Mouse (Mus musculus): ENCODE results near the gene Spocd1. TPM values are rescaled to one million over a fixed set of nuclear protein-coding genes. Genes with fewer than 3 reads are reported as not detected.

The Spocd1 gene
- polyA plus RNA-seq, 1 experiment from 2014 or later, result 0.15 TPM

DNA sequence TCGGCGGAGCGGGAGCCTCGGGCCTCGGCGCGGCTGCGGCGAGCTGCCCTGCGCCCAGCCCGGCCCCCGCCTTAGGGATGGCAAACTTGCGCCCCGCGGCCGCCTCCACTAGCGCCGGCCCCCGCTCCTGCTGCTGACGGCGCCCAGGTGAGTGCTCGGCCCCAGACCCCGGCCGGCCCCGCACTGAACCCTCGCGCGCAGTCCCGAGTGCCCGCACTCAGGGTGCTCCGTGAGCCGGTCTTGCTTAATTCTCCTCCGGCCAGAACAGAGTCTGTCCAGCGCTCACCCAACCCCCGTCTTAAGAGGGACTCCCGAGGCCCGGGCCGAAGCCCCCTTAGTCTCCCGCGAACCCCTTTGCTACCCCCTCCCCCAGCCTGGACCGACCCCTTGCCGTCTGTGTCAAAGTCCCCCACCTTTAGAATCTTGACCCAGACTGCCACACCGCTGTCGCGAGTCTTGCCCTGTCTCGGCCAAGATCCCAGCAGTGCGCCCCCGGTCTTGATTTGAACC, 56.2 kb downstream of the Spocd1 start:
- WGBS, result 1% methylated on average over 36 of the region's 48 CpGs
- peak overlapping the region; percentile 60 for H3K9ac ChIP-seq (ENCODE audit: low read length)
- peaks cover 21% of the 10 kb centered on the region for H3K4me1 ChIP-seq (replicated peaks; ENCODE audit: control insufficient read depth, insufficient read depth, low read length)
- no peak overlapping the region for H3K27ac ChIP-seq (ENCODE audit: low read depth)
- no peaks in the 10 kb centered on the region for H3K36me3 ChIP-seq (ENCODE audit: control insufficient read depth, insufficient read depth, low read length)
- peaks cover 59% of the 10 kb centered on the region for H3K27me3 ChIP-seq (replicated peaks; ENCODE audit: control insufficient read depth, insufficient read depth, low read length)
- H3K4me2 ChIP-seq (ENCODE audit: low read length), result peak overlapping the region; percentile 91
- ATAC-seq (replicated peaks; ENCODE audit: low FRiP score, low TSS enrichment, low read depth) (no peak), DNase-seq (ENCODE audit: low spot score) (peak; percentile 66)
- no peaks in the 10 kb centered on the region for H3K9me3 ChIP-seq (ENCODE audit: control insufficient read depth, low read length)
- H3K4me3 ChIP-seq (ENCODE audit: low read depth, low read length), result peak overlapping the region; percentile 60

DNA sequence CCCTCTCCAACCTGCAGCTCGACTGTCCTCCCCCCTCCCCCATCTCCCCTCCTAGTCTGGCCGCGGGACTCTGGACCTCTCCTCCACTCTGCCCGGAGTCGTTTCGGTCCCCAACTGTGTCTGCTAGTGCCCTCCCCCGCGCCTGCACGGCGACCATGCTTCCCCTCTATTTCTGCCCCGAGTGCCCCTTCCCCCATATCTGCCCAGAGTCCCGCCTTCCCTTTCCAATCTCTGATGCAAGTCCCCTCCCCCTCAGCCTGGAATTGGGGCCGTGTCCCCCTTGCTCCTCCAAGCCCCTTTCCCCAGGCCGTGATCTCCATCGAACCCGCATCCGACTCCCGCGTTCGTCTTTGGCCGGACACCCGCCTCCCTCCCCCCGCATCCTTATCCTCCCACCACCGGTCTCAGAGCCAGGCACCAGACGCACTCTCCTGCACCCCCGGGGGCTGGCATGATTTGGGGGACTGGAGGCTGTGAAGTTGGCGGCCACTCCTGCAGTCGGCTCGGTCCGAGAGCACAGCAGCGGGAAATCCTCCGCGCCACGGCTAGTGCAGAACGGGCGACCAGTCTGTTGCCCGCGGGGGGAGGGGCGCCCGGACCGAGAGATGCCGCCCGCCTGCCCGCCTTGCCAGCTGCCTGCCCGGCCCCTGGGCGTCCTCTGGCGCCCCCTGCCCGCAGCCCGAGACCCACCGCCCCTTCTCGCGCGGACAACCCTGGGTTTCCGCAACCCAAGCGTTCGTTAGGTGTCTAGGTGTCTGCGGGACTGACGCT, 56.8 kb downstream of the Spocd1 start:
- H3K36me3 ChIP-seq (ENCODE audit: control insufficient read depth, insufficient read depth, low read length), result no peaks in the 10 kb centered on the region
- ATAC-seq (replicated peaks; ENCODE audit: low FRiP score, low TSS enrichment, low read depth), result no peak

DNA sequence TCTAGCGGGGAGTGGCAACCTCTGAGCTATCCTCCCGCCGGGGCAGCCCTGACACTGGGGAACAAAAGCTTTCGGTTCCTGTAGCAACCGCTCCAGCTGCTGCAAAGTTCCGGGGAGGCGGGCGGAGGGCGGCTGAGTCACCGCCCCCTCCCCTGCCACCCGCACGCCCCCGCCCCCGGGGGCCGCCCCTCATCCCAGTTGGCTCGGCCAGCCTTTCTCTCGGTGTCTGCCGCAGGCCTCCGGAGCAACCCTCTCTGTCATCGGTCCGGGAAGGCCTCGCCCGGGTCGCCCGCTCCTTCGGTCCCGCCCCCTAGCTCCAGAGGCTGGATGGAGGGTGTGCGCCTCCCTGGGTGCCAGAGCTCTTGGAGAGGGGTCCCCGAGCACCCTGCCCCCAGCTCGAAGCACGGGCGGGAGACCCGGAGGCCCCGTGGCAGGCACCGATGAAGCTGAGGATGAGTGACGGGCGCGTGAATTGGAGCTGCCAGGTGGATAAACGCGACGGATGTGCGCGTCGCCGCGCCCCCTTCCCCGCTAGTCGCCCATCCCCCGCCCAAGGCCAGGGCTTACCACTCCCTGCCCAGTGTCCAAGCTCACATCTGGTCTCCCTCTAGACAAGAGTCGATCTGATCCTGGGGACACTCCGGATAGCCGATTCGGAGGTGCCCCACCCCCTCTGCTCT, 58.9 kb downstream of the Spocd1 start:
- Histone ChIP-seq H3K27me3 (replicated peaks; ENCODE audit: control insufficient read depth, insufficient read depth, low read length) (peaks cover 50% of the 10 kb centered on the region), H3K9ac (ENCODE audit: low read length) (peak overlapping the region; percentile 49), H3K4me1 (replicated peaks; ENCODE audit: control insufficient read depth, insufficient read depth, low read length) (peaks cover 21% of the 10 kb centered on the region), H3K36me3 (ENCODE audit: control insufficient read depth, insufficient read depth, low read length) (no peaks in the 10 kb centered on the region), H3K4me2 (ENCODE audit: low read length) (peak overlapping the region; percentile 89), H3K4me3 (ENCODE audit: low read depth, low read length) (peak overlapping the region; percentile 42), H3K9me3 (ENCODE audit: control insufficient read depth, low read length) (no peaks in the 10 kb centered on the region), H3K27ac (ENCODE audit: low read depth) (no peak overlapping the region)
- DNase-seq (ENCODE audit: low spot score), result peak; percentile 65
- 2% methylated on average over 47 of the region's 53 CpGs for WGBS
- ATAC-seq (replicated peaks; ENCODE audit: low FRiP score, low TSS enrichment, low read depth), result peak; percentile 29; the same call in 1 of the 2 replicates

More for the DNA sequence above, 56.8 kb downstream of the Spocd1 start:
- Histone ChIP-seq H3K9ac (ENCODE audit: low read length) (peak overlapping the region; percentile 60; the same call in 1 of the 2 replicates), H3K9me3 (ENCODE audit: control insufficient read depth, low read length) (no peaks in the 10 kb centered on the region), H3K27me3 (replicated peaks; ENCODE audit: control insufficient read depth, insufficient read depth, low read length) (peaks cover 57% of the 10 kb centered on the region), H3K4me3 (ENCODE audit: low read depth, low read length) (peak overlapping the region; percentile 60), H3K4me1 (replicated peaks; ENCODE audit: control insufficient read depth, insufficient read depth, low read length) (peaks cover 21% of the 10 kb centered on the region), H3K27ac (ENCODE audit: low read depth) (no peak overlapping the region), H3K4me2 (ENCODE audit: low read length) (peak overlapping the region; percentile 91)
- WGBS, result 1% methylated on average over 53 of the region's 58 CpGs
- DNase-seq (ENCODE audit: low spot score), result peak; percentile 77

DNA sequence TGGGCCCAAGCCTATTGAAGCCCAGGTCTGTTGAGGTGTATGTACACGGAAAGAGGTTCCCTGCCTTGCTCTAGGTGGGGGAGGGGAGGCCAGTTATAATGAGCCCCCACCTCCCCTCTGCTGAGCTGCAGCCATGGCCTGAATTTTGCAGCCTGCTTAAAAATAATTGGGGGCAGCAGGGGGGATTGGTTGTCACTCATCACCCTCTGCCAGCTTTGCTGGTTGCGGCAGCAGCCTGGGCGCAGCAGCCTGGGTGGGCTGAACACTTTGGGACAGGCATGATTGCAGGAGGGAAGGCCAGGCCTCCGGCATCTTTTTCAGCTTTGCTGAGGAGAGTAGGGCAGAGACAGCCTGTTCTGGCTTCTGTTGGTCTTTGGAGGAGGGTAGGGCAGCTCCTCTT, 60.9 kb downstream of the Spocd1 start:
- no peak for DNase-seq (ENCODE audit: low spot score)
- peaks cover 36% of the 10 kb centered on the region for H3K27me3 ChIP-seq (replicated peaks; ENCODE audit: control insufficient read depth, insufficient read depth, low read length)
- 69% methylated on average over 4 of the region's 4 CpGs for WGBS

GRCm38 (mm10) chr4:129992720-129993119, 63.7 kb downstream of the Spocd1 start:
- Histone ChIP-seq H3K9ac (ENCODE audit: low read length) (no peak overlapping the region), H3K4me1 (replicated peaks; ENCODE audit: control insufficient read depth, insufficient read depth, low read length) (no peaks in the 10 kb centered on the region), H3K27ac (ENCODE audit: low read depth) (no peak overlapping the region), H3K36me3 (ENCODE audit: control insufficient read depth, insufficient read depth, low read length) (no peaks in the 10 kb centered on the region), H3K9me3 (ENCODE audit: control insufficient read depth, low read length) (no peaks in the 10 kb centered on the region), H3K4me2 (ENCODE audit: low read length) (no peak overlapping the region), H3K27me3 (replicated peaks; ENCODE audit: control insufficient read depth, insufficient read depth, low read length) (peaks cover 19% of the 10 kb centered on the region), H3K4me3 (ENCODE audit: low read depth, low read length) (no peak overlapping the region)
- DNase-seq (ENCODE audit: low spot score) (no peak), ATAC-seq (replicated peaks; ENCODE audit: low FRiP score, low TSS enrichment, low read depth) (no peak)
- 75% methylated on average over 16 of the region's 16 CpGs for WGBS

More for the DNA sequence above, 60.9 kb downstream of the Spocd1 start:
- H3K4me3 ChIP-seq (ENCODE audit: low read depth, low read length), result no peak overlapping the region
- no peak overlapping the region for H3K9ac ChIP-seq (ENCODE audit: low read length)
- H3K9me3 ChIP-seq (ENCODE audit: control insufficient read depth, low read length), result no peaks in the 10 kb centered on the region
- peaks cover 13% of the 10 kb centered on the region for H3K4me1 ChIP-seq (replicated peaks; ENCODE audit: control insufficient read depth, insufficient read depth, low read length)
- H3K27ac ChIP-seq (ENCODE audit: low read depth), result no peak overlapping the region
- H3K36me3 ChIP-seq (ENCODE audit: control insufficient read depth, insufficient read depth, low read length), result no peaks in the 10 kb centered on the region
- no peak for ATAC-seq (replicated peaks; ENCODE audit: low FRiP score, low TSS enrichment, low read depth)
- H3K4me2 ChIP-seq (ENCODE audit: low read length), result no peak overlapping the region

DNA sequence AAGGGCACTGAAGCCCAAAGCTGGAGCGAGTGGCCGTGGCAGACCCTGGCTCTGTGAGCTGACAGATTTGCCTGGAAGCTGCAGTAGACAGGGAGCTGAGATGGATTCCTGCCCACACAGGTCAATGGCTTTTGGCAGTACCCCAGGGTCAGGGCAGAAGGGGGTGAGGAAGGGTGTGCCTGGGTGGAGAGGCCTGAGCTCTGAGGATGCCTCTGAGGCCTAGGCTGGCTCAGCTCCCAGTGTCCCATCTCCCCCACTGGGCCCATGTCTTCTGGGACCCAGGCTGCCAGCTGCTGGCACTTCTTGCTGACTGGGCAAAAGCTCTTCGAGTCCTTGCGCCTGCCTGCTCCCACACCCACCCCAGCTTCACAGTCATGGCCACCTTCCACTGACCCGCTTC, 64.2 kb downstream of the Spocd1 start:
- no peaks in the 10 kb centered on the region for H3K9me3 ChIP-seq (ENCODE audit: control insufficient read depth, low read length)
- DNase-seq (ENCODE audit: low spot score), result no peak
- H3K27ac ChIP-seq (ENCODE audit: low read depth), result no peak overlapping the region
- no peak overlapping the region for H3K4me3 ChIP-seq (ENCODE audit: low read depth, low read length)
- no peak for ATAC-seq (replicated peaks; ENCODE audit: low FRiP score, low TSS enrichment, low read depth)
- no peaks in the 10 kb centered on the region for H3K36me3 ChIP-seq (ENCODE audit: control insufficient read depth, insufficient read depth, low read length)
- WGBS, result 97% methylated on average over 5 of the region's 5 CpGs
- H3K9ac ChIP-seq (ENCODE audit: low read length), result no peak overlapping the region
- H3K4me1 ChIP-seq (replicated peaks; ENCODE audit: control insufficient read depth, insufficient read depth, low read length), result no peaks in the 10 kb centered on the region
- H3K4me2 ChIP-seq (ENCODE audit: low read length), result no peak overlapping the region
- peaks cover 19% of the 10 kb centered on the region for H3K27me3 ChIP-seq (replicated peaks; ENCODE audit: control insufficient read depth, insufficient read depth, low read length)

DNA sequence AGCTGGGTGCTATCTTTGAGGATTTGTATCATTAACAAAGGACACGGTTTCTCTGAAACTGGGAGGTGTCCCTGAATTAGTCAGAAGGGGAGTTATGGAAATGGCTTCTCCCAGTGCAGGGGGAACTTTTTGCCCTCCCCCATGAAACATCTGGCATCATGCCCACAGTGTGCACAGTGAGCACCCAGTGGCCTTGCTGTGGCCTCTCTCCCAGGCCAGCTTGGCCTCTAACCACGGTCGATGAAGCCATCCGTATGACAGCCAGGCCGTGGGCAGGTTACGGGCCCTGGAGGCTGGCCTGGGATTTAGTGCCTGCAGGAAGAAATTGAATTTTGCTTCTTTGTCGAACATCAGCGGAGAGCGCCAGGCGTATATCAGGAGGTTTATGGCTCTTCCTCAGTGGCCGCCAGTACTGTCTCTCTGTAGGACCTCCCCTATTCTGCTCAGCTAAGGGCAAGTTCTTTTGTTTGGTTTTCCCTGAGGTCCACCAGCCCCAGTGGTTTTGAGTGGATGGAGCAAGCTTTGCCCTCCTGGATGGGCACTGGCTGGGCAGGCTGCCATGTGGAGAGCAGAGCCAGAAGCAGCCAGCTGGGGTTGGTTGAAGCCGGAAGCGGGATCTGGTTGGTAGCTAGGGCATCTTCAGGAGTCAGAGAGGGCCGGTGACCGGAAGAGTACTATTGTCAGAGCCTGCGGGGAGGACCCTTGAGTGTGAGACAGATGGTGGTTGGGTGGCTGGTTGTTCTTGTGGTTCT, 65.1 kb downstream of the Spocd1 start:
- Histone ChIP-seq H3K9ac (ENCODE audit: low read length) (no peak overlapping the region), H3K4me1 (replicated peaks; ENCODE audit: control insufficient read depth, insufficient read depth, low read length) (no peaks in the 10 kb centered on the region), H3K4me3 (ENCODE audit: low read depth, low read length) (no peak overlapping the region), H3K9me3 (ENCODE audit: control insufficient read depth, low read length) (no peaks in the 10 kb centered on the region), H3K4me2 (ENCODE audit: low read length) (no peak overlapping the region), H3K36me3 (ENCODE audit: control insufficient read depth, insufficient read depth, low read length) (no peaks in the 10 kb centered on the region), H3K27me3 (replicated peaks; ENCODE audit: control insufficient read depth, insufficient read depth, low read length) (peaks cover 12% of the 10 kb centered on the region; the same call in 1 of the 2 replicates), H3K27ac (ENCODE audit: low read depth) (no peak overlapping the region)
- 81% methylated on average over 16 of the region's 16 CpGs for WGBS
- ATAC-seq (replicated peaks; ENCODE audit: low FRiP score, low TSS enrichment, low read depth), result no peak
- DNase-seq (ENCODE audit: low spot score), result no peak

GRCm38 (mm10) chr4:129994728-129995127, 65.7 kb downstream of the Spocd1 start:
- no peak overlapping the region for H3K4me3 ChIP-seq (ENCODE audit: low read depth, low read length)
- H3K4me1 ChIP-seq (replicated peaks; ENCODE audit: control insufficient read depth, insufficient read depth, low read length), result no peaks in the 10 kb centered on the region
- H3K9me3 ChIP-seq (ENCODE audit: control insufficient read depth, low read length), result no peaks in the 10 kb centered on the region
- ATAC-seq (replicated peaks; ENCODE audit: low FRiP score, low TSS enrichment, low read depth) (no peak), DNase-seq (ENCODE audit: low spot score) (no peak)
- 73% methylated on average over 3 of the region's 5 CpGs for WGBS
- no peak overlapping the region for H3K4me2 ChIP-seq (ENCODE audit: low read length)
- no peak overlapping the region for H3K27ac ChIP-seq (ENCODE audit: low read depth)
- peaks cover 9% of the 10 kb centered on the region; the same call in 1 of the 2 replicates for H3K27me3 ChIP-seq (replicated peaks; ENCODE audit: control insufficient read depth, insufficient read depth, low read length)
- H3K9ac ChIP-seq (ENCODE audit: low read length), result no peak overlapping the region
- no peaks in the 10 kb centered on the region for H3K36me3 ChIP-seq (ENCODE audit: control insufficient read depth, insufficient read depth, low read length)

Measured in intestine, embryonic 14.5 days (tissue).